Mouse (Mus musculus) hindbrain, embryonic 13.5 days (tissue): ENCODE data around the gene Ifna9. TPM values are rescaled to one million over a fixed set of nuclear protein-coding genes. Genes with fewer than 3 reads are reported as not detected.

Experiments used
- polyA plus RNA-seq: library from polyadenylated mRNA; unstranded; fragments of >200 nt; fragmentation: Nextera tagmentation; extraction: Ambion mirVana; gene quantifications from 2 replicates; pipeline ENCODE4 v1.2.1, GENCODE M21; 2015

The Ifna9 gene
- polyA plus RNA-seq, 1 experiment from 2014 or later = not detected

Other genes with a start within 250 kb of the Ifna9 start
- gene Hacd4, start 153.5 kb downstream of the Ifna9 start, polyA plus RNA-seq = 3.8 and 4.4 TPM in 2 replicates
- not detected in 2 replicates for gene Ifnb1, start 69.6 kb downstream of the Ifna9 start, polyA plus RNA-seq
- not detected in 2 replicates for gene Ifna15, start 34.1 kb downstream of the Ifna9 start, polyA plus RNA-seq
- not detected in 2 replicates for gene Ifna14, start 20.6 kb downstream of the Ifna9 start, polyA plus RNA-seq
- not detected in 2 replicates for gene Ifna12, start 11.0 kb upstream of the Ifna9 start, polyA plus RNA-seq
- not detected in 2 replicates for gene C87499, start 42.0 kb upstream of the Ifna9 start, polyA plus RNA-seq
- not detected in 2 replicates for gene Ifna13, start 52.1 kb upstream of the Ifna9 start, polyA plus RNA-seq
- gene Ifna16, start 84.5 kb upstream of the Ifna9 start, polyA plus RNA-seq = not detected in 2 replicates
- gene Ifna2, start 91.5 kb upstream of the Ifna9 start, polyA plus RNA-seq = not detected in 2 replicates
- gene Ifnab, start 99.0 kb upstream of the Ifna9 start, polyA plus RNA-seq = not detected in 2 replicates
- 1.6 and 2.6 TPM in 2 replicates for gene Gm26566, start 129.4 kb upstream of the Ifna9 start, polyA plus RNA-seq
- gene Klhl9, start 130.1 kb upstream of the Ifna9 start, polyA plus RNA-seq = 129 and 130 TPM in 2 replicates
- not detected in 2 replicates for gene Gm13271, start 162.5 kb upstream of the Ifna9 start, polyA plus RNA-seq
- gene Gm13283, start 167.7 kb upstream of the Ifna9 start, polyA plus RNA-seq = 0.22 TPM in 1 of 2 replicates, not detected in the other
- 0.22 TPM in 1 of 2 replicates, not detected in the other for gene Gm13290, start 181.4 kb upstream of the Ifna9 start, polyA plus RNA-seq
- not detected in 2 replicates for gene Gm13289, start 184.5 kb upstream of the Ifna9 start, polyA plus RNA-seq
- not detected in 2 replicates for gene Gm13272, start 187.5 kb upstream of the Ifna9 start, polyA plus RNA-seq
- not detected in 2 replicates for gene Ifnz, start 189.7 kb upstream of the Ifna9 start, polyA plus RNA-seq
- not detected in 2 replicates for gene Gm13276, start 193.3 kb upstream of the Ifna9 start, polyA plus RNA-seq
- not detected in 2 replicates for gene Gm13277, start 196.2 kb upstream of the Ifna9 start, polyA plus RNA-seq
- gene Gm13278, start 199.2 kb upstream of the Ifna9 start, polyA plus RNA-seq = not detected in 2 replicates
- not detected in 2 replicates for gene Gm13275, start 202.1 kb upstream of the Ifna9 start, polyA plus RNA-seq
- gene Gm13279, start 205.0 kb upstream of the Ifna9 start, polyA plus RNA-seq = not detected in 2 replicates
- gene Gm13285, start 207.3 kb upstream of the Ifna9 start, polyA plus RNA-seq = not detected in 2 replicates
- not detected in 2 replicates for gene Gm13287, start 210.9 kb upstream of the Ifna9 start, polyA plus RNA-seq
- gene Gm13288, start 213.1 kb upstream of the Ifna9 start, polyA plus RNA-seq = not detected in 2 replicates
- gene Ifna7, start 223.8 kb upstream of the Ifna9 start, polyA plus RNA-seq = not detected in 2 replicates
- gene Ifna11, start 227.6 kb upstream of the Ifna9 start, polyA plus RNA-seq = not detected in 2 replicates
- not detected in 2 replicates for gene Ifna6, start 235.0 kb upstream of the Ifna9 start, polyA plus RNA-seq
- gene Ifna5, start 243.1 kb upstream of the Ifna9 start, polyA plus RNA-seq = not detected in 2 replicates
- not detected in 2 replicates for gene Ifna4, start 249.5 kb upstream of the Ifna9 start, polyA plus RNA-seq